ENCODE assay signal across 8 mouse cellular contexts in the genomic region with DNA sequence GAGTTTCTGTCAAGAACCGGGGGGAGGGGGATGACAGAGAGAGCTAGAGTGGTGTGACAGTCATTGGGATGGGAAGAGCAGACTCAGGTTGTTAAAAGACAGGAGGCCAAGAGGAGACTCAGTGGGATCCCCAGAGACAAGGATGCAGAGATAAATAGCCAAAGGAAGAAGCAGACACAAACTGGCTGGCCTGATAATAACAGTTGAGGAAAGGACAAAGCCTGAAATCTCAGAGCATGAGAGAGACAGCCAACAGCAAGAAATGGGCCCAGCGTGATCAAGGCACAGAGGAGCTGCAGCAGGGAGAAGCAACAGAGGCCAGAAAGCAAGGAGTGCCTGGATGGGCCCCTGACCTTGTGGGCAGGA. TPM values are rescaled to one million over a fixed set of nuclear protein-coding genes. Genes with fewer than 3 reads are reported as not detected.
DNase-seq lines count a peak whose midpoint lies in the region; ATAC-seq and TF ChIP-seq lines count a peak whose summit lies in the region.

No protein-coding gene starts in this region.

- peaks cover 19% of the 10 kb centered on the region for H3K36me3 ChIP-seq in spleen, adult 2 months (ENCODE audit: control insufficient read depth, insufficient read depth, low read length)
- H3K36me3 ChIP-seq in liver, embryonic 11.5 days (ENCODE audit: control insufficient read depth, insufficient read depth, low read length), result no peaks in the 10 kb centered on the region

- no peaks in the 10 kb centered on the region for H3K27me3 ChIP-seq in spleen, adult 2 months (ENCODE audit: control insufficient read depth, insufficient read depth, low read length)
- H3K27me3 ChIP-seq in liver, embryonic 11.5 days (replicated peaks; ENCODE audit: control insufficient read depth, insufficient read depth, low read length), result no peaks in the 10 kb centered on the region

- H3K27ac ChIP-seq in spleen, adult 2 months (ENCODE audit: insufficient read depth, low read length), result peak overlapping the region; percentile 96
- H3K27ac ChIP-seq in liver, embryonic 11.5 days (ENCODE audit: low read depth, low read length), result peak overlapping the region; percentile 84

- H3K4me2 ChIP-seq in liver, embryonic 11.5 days, result peak overlapping the region; percentile 85

- no peak for TF ChIP-seq POLR2A in spleen, adult 2 months (IDR thresholded peaks at IDR 0.05; ENCODE audit: low read depth, low read length)

- peak overlapping the region; percentile 71 for H3K4me3 ChIP-seq in spleen, adult 2 months (ENCODE audit: extremely low read depth, insufficient read depth, insufficient read length)
- H3K4me3 ChIP-seq in liver, embryonic 11.5 days (ENCODE audit: low read depth, low read length), result peak overlapping the region; percentile 80

- H3K9me3 ChIP-seq in liver, embryonic 11.5 days (ENCODE audit: control insufficient read depth, low read length), result no peaks in the 10 kb centered on the region

- 9% methylated on average over 2 of the region's 2 CpGs for WGBS in spleen, adult 2 months
- 14% methylated on average over 2 of the region's 2 CpGs for WGBS in liver, embryonic 11.5 days

- DNase-seq in embryo, embryonic 10 days (ENCODE audit: low spot score), result peak; percentile 42
- DNase-seq in embryo, embryonic 11 days, result no peak
- DNase-seq in spleen, adult 2 months (ENCODE audit: low read depth in 1 of 2, low spot score in 2 of 2), result no peak
- no peak for DNase-seq in spleen, postnatal 36 days (ENCODE audit: low spot score in 2 of 2)
- no peak for DNase-seq in liver, embryonic 11.5 days (ENCODE audit: low spot score)
- no peak for DNase-seq in adrenal gland, adult 8-10 months
- DNase-seq in left cerebral cortex, postnatal 14 days (ENCODE audit: low spot score in 2 of 2), result no peak
- DNase-seq in spleen, postnatal 4 days (ENCODE audit: low spot score in 2 of 2), result no peak

- peak overlapping the region; percentile 80 for H3K9ac ChIP-seq in liver, embryonic 11.5 days (ENCODE audit: low read depth, low read length)

- TF ChIP-seq CTCF in spleen, adult 2 months (IDR thresholded peaks at IDR 0.05; ENCODE audit: extremely low read depth, insufficient read depth, insufficient read length, insufficient replicate concordance), result no peak

- no peak for ATAC-seq in liver, embryonic 11.5 days (replicated peaks; ENCODE audit: low FRiP score)

- intact Hi-C loops in left cerebral cortex, postnatal 14 days (cut with DNase I), result no loop called here

- peaks cover 12% of the 10 kb centered on the region; the same call in 1 of the 2 replicates for H3K4me1 ChIP-seq in spleen, adult 2 months (ENCODE audit: control insufficient read depth, insufficient read depth, insufficient read length)
- H3K4me1 ChIP-seq in liver, embryonic 11.5 days (replicated peaks; ENCODE audit: control insufficient read depth, insufficient read depth, low read length), result peaks cover 32% of the 10 kb centered on the region

RNA-seq across cellular contexts. Expression of a gene that starts 0.5 kb away (rescaled TPM):
- 915 and 1,063 TPM in 2 replicates for polyA plus RNA-seq in spleen, adult 2 months (2012; rRNA removed)
- polyA plus RNA-seq in liver, embryonic 11.5 days (2014; fragmentation: Nextera tagmentation; extraction: Ambion mirVana), result 98.6 and 103 TPM in 2 replicates
- 100 to 1,000 TPM in 2 of 4 experiments, 10 to 100 TPM in 2; 70.6 to 172 (median 113) TPM for total RNA-seq in adrenal gland, adult 8-10 months (2022)
- total RNA-seq in left cerebral cortex, postnatal 14 days (2021), result 10 to 100 TPM; 80.3 to 89.2 TPM

RNA-seq across cellular contexts. Expression of a gene that starts 5.1 kb away (rescaled TPM):
- polyA plus RNA-seq in spleen, adult 2 months (2012; rRNA removed), result 959 and 1,255 TPM in 2 replicates
- 0.12 TPM in 1 of 2 replicates, not detected in the other for polyA plus RNA-seq in liver, embryonic 11.5 days (2014; fragmentation: Nextera tagmentation; extraction: Ambion mirVana)
- 1 to 10 TPM in 2 of 4 experiments, under 1 TPM in 2; 0.44 to 2.1 (median 1.2) TPM for total RNA-seq in adrenal gland, adult 8-10 months (2022)
- total RNA-seq in left cerebral cortex, postnatal 14 days (2021), result under 1 TPM in 1 of 2 experiments, not detected in 1; 0.55 TPM

RNA-seq across cellular contexts. Expression of a gene that starts 18.1 kb away (rescaled TPM):
- polyA plus RNA-seq in spleen, adult 2 months (2012; rRNA removed), result 627 and 638 TPM in 2 replicates
- polyA plus RNA-seq in liver, embryonic 11.5 days (2014; fragmentation: Nextera tagmentation; extraction: Ambion mirVana), result 2,415 and 2,620 TPM in 2 replicates
- 1,000 to 10,000 TPM in 3 of 4 experiments, 100 to 1,000 TPM in 1; 823 to 1,088 (median 1,017) TPM for total RNA-seq in adrenal gland, adult 8-10 months (2022)
- total RNA-seq in left cerebral cortex, postnatal 14 days (2021), result 100 to 1,000 TPM; 421 to 431 TPM

RNA-seq across cellular contexts. Expression of a gene that starts 32.4 kb away (rescaled TPM):
- polyA plus RNA-seq in spleen, adult 2 months (2012; rRNA removed), result not detected in 2 replicates
- polyA plus RNA-seq in liver, embryonic 11.5 days (2014; fragmentation: Nextera tagmentation; extraction: Ambion mirVana), result not detected in 2 replicates
- not detected for total RNA-seq in adrenal gland, adult 8-10 months (2022)
- total RNA-seq in left cerebral cortex, postnatal 14 days (2021), result not detected

RNA-seq across cellular contexts. Expression of a gene that starts 32.5 kb away (rescaled TPM):
- polyA plus RNA-seq in spleen, adult 2 months (2012; rRNA removed), result not detected in 2 replicates
- polyA plus RNA-seq in liver, embryonic 11.5 days (2014; fragmentation: Nextera tagmentation; extraction: Ambion mirVana), result not detected in 2 replicates
- total RNA-seq in adrenal gland, adult 8-10 months (2022), result not detected
- not detected for total RNA-seq in left cerebral cortex, postnatal 14 days (2021)
